Mouse (Mus musculus): Measurements from ENCODE around the gene Lsamp.

The Lsamp gene

GRCm38 (mm10) chr16:42180473-42180872, 2196.3 kb downstream of the Lsamp start:
- DNase-seq (ENCODE audit: low read depth, low spot score): no peak

GRCm38 (mm10) chr16:42189431-42190081, 2205.4 kb downstream of the Lsamp start:
- no peak for DNase-seq (ENCODE audit: low read depth, low spot score)

- peak; percentile 95 for DNase-seq (ENCODE audit: low read depth, low spot score)
These were observed 2206.2 kb downstream of the Lsamp start for GRCm38 (mm10) chr16:42190114-42191045.
